Mouse (Mus musculus): ENCODE data around the gene Fam69a. TPM values are rescaled to one million over a fixed set of nuclear protein-coding genes. Genes with fewer than 3 reads are reported as not detected.
A peak's percentile ranks its signal among the peaks of the same experiment; 100 is the strongest.

The Fam69a gene
- polyA plus RNA-seq, 1 experiment from 2014 or later: 8.9 TPM

- Histone ChIP-seq H3K27me3 (no peaks in the 10 kb centered on the region), H3K4me1 (replicated peaks) (0 out of 2 replicates have a peak, but pooled peaks cover 8% of the 10 kb centered on the region), H3K4me3 (replicated peaks) (no peak overlapping the region), H3K27ac (replicated peaks) (no peak overlapping the region), H3K4me2 (no peak overlapping the region), H3K36me3 (replicated peaks) (no peaks in the 10 kb centered on the region), H3K9me3 (replicated peaks) (no peaks in the 10 kb centered on the region), H3K9ac (no peak overlapping the region)
- 21% methylated on average over 11 of the region's 11 CpGs for WGBS (ENCODE audit: insufficient replicate concordance)
- no peak for ATAC-seq (ENCODE audit: insufficient read depth)
Observed at GRCm38 (mm10) chr5:107926550-107927249, 60.2 kb downstream of the Fam69a start.

- H3K36me3 ChIP-seq (replicated peaks): no peaks in the 10 kb centered on the region
- no peak overlapping the region for H3K27ac ChIP-seq (replicated peaks)
- 0 out of 2 replicates have a peak, but pooled peaks cover 8% of the 10 kb centered on the region for H3K4me1 ChIP-seq (replicated peaks)
- 80% methylated on average over 8 of the region's 8 CpGs for WGBS (ENCODE audit: insufficient replicate concordance)
- H3K9me3 ChIP-seq (replicated peaks): no peaks in the 10 kb centered on the region
- H3K9ac ChIP-seq: no peak overlapping the region
- no peak overlapping the region for H3K4me3 ChIP-seq (replicated peaks)
- no peak for ATAC-seq (ENCODE audit: insufficient read depth)
- no peaks in the 10 kb centered on the region for H3K27me3 ChIP-seq
- no peak overlapping the region for H3K4me2 ChIP-seq
Observed at GRCm38 (mm10) chr5:107924564-107924963, 62.3 kb downstream of the Fam69a start.

GRCm38 (mm10) chr5:107922836-107923235 is 64.0 kb downstream of the Fam69a start:
- Histone ChIP-seq H3K4me1 (replicated peaks) (0 out of 2 replicates have a peak, but pooled peaks cover 8% of the 10 kb centered on the region), H3K4me2 (no peak overlapping the region), H3K4me3 (replicated peaks) (no peak overlapping the region), H3K27ac (replicated peaks) (no peak overlapping the region), H3K9me3 (replicated peaks) (no peaks in the 10 kb centered on the region), H3K36me3 (replicated peaks) (no peaks in the 10 kb centered on the region), H3K27me3 (no peaks in the 10 kb centered on the region), H3K9ac (no peak overlapping the region)
- 50% methylated on average over 1 of the region's 1 CpGs for WGBS (ENCODE audit: insufficient replicate concordance)
- ATAC-seq (ENCODE audit: insufficient read depth): peak; percentile 15; the same call in 1 of the 2 replicates

DNA sequence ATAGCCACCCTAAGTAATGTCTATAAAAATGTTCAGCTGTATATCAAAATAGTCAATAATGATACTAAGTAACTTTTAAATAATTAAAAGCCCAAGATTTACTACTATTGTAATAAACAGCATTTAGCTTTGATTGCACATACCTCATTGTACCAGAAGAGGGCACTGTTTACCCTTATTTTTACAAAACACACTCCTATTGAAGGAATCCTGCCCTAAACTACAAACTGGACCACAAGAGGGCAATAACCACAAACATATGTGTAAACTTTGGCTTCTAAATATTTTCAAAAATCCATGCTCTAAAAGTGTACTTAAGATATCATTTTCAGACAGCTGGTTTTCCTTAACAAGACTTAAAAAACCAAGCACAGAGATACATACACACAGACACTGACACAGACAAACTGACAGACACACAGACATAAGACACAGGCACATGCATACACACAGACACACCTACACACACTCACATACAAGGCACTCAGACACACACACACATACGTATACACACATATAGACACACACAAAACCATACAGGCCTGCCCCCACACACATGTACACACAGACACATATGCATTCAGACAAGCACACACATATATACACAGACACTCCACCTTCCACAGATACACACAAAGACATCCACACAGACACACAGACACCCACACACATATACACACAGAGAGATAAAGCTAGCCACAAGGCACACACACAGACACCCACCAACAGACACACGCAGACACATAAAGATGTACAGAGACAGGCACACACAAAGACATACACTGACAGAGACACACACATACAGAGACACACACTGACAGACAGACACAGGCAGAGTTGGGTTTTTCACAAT is 65.3 kb downstream of the Fam69a start:
- Histone ChIP-seq H3K4me2 (no peak overlapping the region), H3K27me3 (no peaks in the 10 kb centered on the region), H3K9ac (no peak overlapping the region), H3K36me3 (replicated peaks) (no peaks in the 10 kb centered on the region), H3K27ac (replicated peaks) (no peak overlapping the region), H3K9me3 (replicated peaks) (no peaks in the 10 kb centered on the region), H3K4me1 (replicated peaks) (0 out of 2 replicates have a peak, but pooled peaks cover 2% of the 10 kb centered on the region), H3K4me3 (replicated peaks) (no peak overlapping the region)
- peak; percentile 28 for ATAC-seq (ENCODE audit: insufficient read depth)
- WGBS (ENCODE audit: insufficient replicate concordance): 64% methylated on average over 2 of the region's 2 CpGs

DNA sequence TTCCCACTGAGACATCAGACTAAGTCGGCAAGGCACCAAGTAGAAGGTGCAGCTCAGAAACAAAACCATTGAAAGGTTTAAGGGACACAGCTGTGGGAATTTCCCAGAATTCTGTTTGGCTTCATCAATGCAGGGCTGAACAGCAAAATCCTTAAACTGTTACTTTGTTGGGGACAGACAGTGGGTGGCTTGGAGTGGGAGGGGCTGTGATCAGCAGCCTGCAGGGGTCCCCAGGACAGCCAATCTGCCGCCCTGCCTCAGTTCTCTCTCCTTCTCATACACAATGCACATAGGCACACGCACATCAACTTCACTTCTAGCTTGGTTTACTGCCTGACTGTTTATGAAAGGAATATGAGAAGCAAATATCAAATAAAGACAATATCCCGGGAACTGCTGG is 71.6 kb downstream of the Fam69a start:
- H3K27ac ChIP-seq (replicated peaks): no peak overlapping the region
- H3K36me3 ChIP-seq (replicated peaks): no peaks in the 10 kb centered on the region
- no peak for ATAC-seq (ENCODE audit: insufficient read depth)
- H3K4me3 ChIP-seq (replicated peaks): no peak overlapping the region
- no peak overlapping the region for H3K4me2 ChIP-seq
- no peak overlapping the region for H3K9ac ChIP-seq
- H3K27me3 ChIP-seq: no peaks in the 10 kb centered on the region
- no peaks in the 10 kb centered on the region for H3K4me1 ChIP-seq (replicated peaks)
- no peaks in the 10 kb centered on the region for H3K9me3 ChIP-seq (replicated peaks)
- WGBS (ENCODE audit: insufficient replicate concordance): 73% methylated on average over 4 of the region's 4 CpGs

DNA sequence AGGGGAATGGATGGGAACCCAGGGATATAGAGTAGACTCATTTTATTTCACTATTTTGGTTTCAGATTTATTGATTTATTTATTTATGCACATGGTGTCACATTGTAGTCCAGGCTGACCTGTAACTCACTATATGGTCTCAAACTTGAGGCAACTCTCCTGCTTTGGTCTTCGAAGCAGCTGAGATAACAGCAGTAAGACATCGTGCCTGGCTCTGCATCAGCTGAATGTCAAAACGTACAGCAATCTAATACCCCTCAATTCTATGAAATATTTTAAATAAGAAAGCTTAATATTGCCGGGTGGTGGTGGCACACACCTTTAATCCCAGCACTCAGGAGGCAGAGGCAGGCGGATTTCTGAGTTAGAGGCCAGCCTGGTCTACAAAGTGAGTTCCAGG is 75.9 kb downstream of the Fam69a start:
- Histone ChIP-seq H3K27ac (replicated peaks) (no peak overlapping the region), H3K9ac (no peak overlapping the region), H3K4me2 (no peak overlapping the region), H3K27me3 (no peaks in the 10 kb centered on the region), H3K9me3 (replicated peaks) (no peaks in the 10 kb centered on the region), H3K4me1 (replicated peaks) (no peaks in the 10 kb centered on the region), H3K4me3 (replicated peaks) (no peak overlapping the region), H3K36me3 (replicated peaks) (peaks cover 41% of the 10 kb centered on the region)
- ATAC-seq (ENCODE audit: insufficient read depth): no peak
- WGBS (ENCODE audit: insufficient replicate concordance): 76% methylated on average over 5 of the region's 5 CpGs

- Histone ChIP-seq H3K27me3 (no peaks in the 10 kb centered on the region), H3K4me2 (no peak overlapping the region), H3K36me3 (replicated peaks) (peaks cover 49% of the 10 kb centered on the region), H3K27ac (replicated peaks) (no peak overlapping the region), H3K4me3 (replicated peaks) (no peak overlapping the region), H3K4me1 (replicated peaks) (no peaks in the 10 kb centered on the region), H3K9ac (no peak overlapping the region), H3K9me3 (replicated peaks) (no peaks in the 10 kb centered on the region)
- WGBS (ENCODE audit: insufficient replicate concordance): 46% methylated on average over 5 of the region's 5 CpGs
- ATAC-seq (ENCODE audit: insufficient read depth): no peak
Observed at GRCm38 (mm10) chr5:107910084-107910616, 76.7 kb downstream of the Fam69a start.

- Histone ChIP-seq H3K4me1 (replicated peaks) (no peaks in the 10 kb centered on the region), H3K27me3 (no peaks in the 10 kb centered on the region), H3K9ac (no peak overlapping the region), H3K27ac (replicated peaks) (no peak overlapping the region), H3K9me3 (replicated peaks) (no peaks in the 10 kb centered on the region), H3K4me2 (no peak overlapping the region), H3K36me3 (replicated peaks) (peaks cover 54% of the 10 kb centered on the region), H3K4me3 (replicated peaks) (no peak overlapping the region)
- WGBS (ENCODE audit: insufficient replicate concordance): 73% methylated on average over 3 of the region's 3 CpGs
- ATAC-seq (ENCODE audit: insufficient read depth): no peak
Observed at GRCm38 (mm10) chr5:107909668-107910067, 77.2 kb downstream of the Fam69a start.

DNA sequence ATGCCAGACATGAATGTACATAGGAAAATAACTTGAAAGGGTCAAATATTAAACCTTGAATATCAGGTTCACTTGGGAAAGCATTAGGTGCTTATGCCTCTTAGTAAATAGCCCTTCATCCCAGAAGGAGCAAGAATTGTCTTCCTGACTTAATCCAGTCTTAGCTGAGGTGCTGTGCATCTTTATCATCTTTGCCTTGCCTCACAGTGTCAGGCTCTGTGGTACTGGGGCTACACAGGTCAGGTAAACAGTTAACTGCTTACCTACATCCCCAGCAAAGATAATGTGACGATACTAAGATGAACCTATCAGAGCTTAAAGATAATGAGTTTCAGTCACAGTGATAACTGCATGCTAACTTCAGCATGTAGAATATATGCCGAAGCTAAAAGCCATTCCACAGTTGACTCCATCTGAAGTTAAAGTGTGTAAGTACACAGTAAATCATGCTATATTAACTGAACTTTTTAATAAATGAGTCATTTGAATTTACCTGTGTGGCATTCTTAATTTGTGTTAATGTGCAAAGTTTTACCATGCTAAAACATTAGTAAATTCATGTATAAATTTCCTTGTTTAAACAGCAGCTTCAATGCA is 78.3 kb downstream of the Fam69a start:
- Histone ChIP-seq H3K9me3 (replicated peaks) (no peaks in the 10 kb centered on the region), H3K4me2 (no peak overlapping the region), H3K4me1 (replicated peaks) (no peaks in the 10 kb centered on the region), H3K27ac (replicated peaks) (no peak overlapping the region), H3K9ac (no peak overlapping the region), H3K4me3 (replicated peaks) (no peak overlapping the region), H3K27me3 (no peaks in the 10 kb centered on the region), H3K36me3 (replicated peaks) (peaks cover 65% of the 10 kb centered on the region)
- WGBS (ENCODE audit: insufficient replicate concordance): 62% methylated on average over 2 of the region's 2 CpGs
- ATAC-seq (ENCODE audit: insufficient read depth): no peak

- H3K36me3 ChIP-seq (replicated peaks): peaks cover 73% of the 10 kb centered on the region
- peaks cover 29% of the 10 kb centered on the region for H3K4me1 ChIP-seq (replicated peaks)
- ATAC-seq (ENCODE audit: insufficient read depth): no peak
- H3K27ac ChIP-seq (replicated peaks): no peak overlapping the region
- H3K27me3 ChIP-seq: no peaks in the 10 kb centered on the region
- WGBS (ENCODE audit: insufficient replicate concordance): 60% methylated on average over 3 of the region's 3 CpGs
- H3K4me3 ChIP-seq (replicated peaks): no peak overlapping the region
- H3K9ac ChIP-seq: no peak overlapping the region
- H3K9me3 ChIP-seq (replicated peaks): no peaks in the 10 kb centered on the region
- no peak overlapping the region for H3K4me2 ChIP-seq
Observed at GRCm38 (mm10) chr5:107904325-107904724, 82.6 kb downstream of the Fam69a start.

All from liver, embryonic 15.5 days (tissue).